Mouse (Mus musculus) megakaryocyte, embryonic 14.5 days (primary cell): ENCODE results near the gene Hcar2.

ENCODE experiments used
- FLI1 ChIP-seq: IDR thresholded peaks from 2 replicates; pipeline ENCODE4 v1.6.1; 2012; ENCODE audit warnings: low read length, inconsistent platforms, mixed read lengths
- GATA1 ChIP-seq: IDR thresholded peaks from 3 replicates; pipeline ENCODE4 v1.6.1; 2012; ENCODE audit warnings: mixed read lengths, low read length, inconsistent platforms, borderline replicate concordance

- TF ChIP-seq GATA1, result no peak
- no peak for TF ChIP-seq FLI1
These were observed 2.6 kb downstream of the Hcar2 start for GRCm38 (mm10) chr5:123862374-123863350.
